Mouse (Mus musculus) spleen, postnatal 36 days (tissue): ENCODE measurements around the gene Olr1.
"Not testable (repeated sequence)": the region's sequence is repeated elsewhere in the genome, so short reads cannot be mapped to it uniquely, and the experiment has no call there.

Source experiments
- DNase-seq, 2 experiments: peaks; one replicate each; pipeline ENCODE4 v3.0.0; 2022; ENCODE audit warnings: low spot score in 2 of 2, mixed read lengths in 1 of 2

The Olr1 gene

DNA sequence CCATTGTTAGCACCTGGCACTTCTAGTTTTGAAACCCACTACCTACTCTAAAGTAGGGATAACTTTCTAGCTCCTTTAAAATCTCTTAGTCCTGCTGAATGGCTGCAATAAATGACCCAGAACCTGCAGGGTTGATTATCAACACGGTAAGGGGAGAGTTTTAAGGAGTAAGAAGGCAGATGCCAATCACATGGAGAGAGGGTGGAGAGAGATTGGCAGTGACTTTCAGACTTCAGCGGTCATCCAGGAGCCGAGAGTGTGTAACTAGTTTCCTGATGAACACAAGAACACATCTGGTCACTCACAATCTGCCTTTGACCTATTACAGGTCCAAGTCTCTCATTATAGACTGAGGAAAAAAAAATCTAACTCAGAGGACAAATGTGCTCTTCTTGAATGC lies 5.4 kb upstream of the Olr1 start, which contains the start of gene Tmem52b:
Tmem52b (plus strand) TSS at position 189 of the 400 bp plus-strand sequence.
- no peak for DNase-seq

DNA sequence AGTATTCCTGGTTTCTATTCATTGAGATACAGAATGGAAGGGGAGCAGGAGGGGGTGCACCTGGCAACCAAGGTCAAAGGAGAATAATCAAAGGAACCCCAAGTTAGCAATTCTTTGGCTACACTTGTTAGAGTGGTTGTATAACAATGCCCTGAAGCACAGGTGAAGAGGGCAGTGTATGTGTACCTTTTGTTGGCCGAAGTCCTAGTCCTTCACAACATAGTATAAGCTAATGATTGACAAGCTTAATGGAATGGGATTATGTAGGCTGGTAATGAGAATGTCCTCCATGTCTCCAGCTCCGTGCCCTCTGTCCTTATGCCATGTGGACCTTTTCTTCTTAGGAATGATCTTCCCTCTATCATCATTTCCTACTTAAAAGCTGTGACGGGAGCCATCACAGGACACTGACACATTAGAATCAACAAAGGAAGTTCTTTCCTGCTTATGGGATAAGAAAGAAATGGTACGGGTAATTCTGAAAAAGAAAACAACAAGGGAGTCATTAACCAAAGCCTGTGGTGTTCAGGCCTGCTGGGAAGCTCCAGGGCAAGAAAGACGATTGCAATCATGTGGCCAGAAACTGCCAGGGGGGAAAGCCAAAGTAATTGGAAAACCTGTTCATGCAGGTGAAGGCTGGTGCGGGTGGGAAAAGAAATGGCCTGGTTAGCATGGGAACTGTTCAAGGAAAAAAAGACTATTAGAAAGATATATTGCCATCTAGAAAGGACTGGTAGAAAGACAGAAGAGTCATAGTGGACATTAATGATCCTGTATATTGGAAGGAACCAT lies 3.4 kb upstream of the Olr1 start:
- no peak for DNase-seq

DNA sequence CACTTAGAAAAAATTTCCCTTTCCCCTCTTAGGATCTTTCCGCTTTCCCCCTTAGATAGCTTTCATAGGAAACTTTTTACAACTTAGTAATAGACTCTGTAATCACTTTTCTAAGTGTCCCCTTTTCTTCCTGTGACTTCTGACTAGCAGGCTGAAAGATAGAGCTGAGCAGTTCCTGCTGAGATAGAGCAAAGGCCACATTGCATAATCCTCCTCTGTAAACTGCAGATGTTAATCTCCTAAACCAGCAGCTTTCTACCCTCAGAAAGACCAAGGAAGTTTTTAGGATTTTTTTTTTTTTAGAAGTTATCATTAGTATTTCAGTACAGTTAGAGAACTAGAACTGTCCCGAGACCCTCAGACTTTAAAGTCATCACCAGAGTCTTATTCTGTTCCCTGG lies 3.5 kb downstream of the Olr1 start:
- DNase-seq = no peak

DNA sequence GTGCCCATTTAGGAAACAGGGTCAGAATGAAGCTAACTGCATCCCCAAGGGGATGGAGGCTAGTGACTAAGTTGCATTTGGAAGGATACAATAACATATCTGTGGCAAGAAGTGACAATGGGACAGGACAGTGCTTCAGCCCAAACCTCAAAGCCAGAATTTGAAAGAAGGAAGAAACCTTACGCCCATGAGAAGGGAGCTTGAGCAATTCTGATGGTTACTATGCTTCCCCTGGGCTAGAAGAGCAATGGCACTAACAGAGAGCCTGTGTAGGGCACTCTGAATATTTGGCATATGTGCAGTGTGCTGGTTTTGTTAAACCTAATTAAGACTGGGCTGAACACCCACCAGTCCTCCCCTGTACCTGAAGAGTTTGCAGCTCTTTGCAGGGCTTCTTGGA lies 7.4 kb downstream of the Olr1 start:
- not testable (repeated sequence) for DNase-seq

DNA sequence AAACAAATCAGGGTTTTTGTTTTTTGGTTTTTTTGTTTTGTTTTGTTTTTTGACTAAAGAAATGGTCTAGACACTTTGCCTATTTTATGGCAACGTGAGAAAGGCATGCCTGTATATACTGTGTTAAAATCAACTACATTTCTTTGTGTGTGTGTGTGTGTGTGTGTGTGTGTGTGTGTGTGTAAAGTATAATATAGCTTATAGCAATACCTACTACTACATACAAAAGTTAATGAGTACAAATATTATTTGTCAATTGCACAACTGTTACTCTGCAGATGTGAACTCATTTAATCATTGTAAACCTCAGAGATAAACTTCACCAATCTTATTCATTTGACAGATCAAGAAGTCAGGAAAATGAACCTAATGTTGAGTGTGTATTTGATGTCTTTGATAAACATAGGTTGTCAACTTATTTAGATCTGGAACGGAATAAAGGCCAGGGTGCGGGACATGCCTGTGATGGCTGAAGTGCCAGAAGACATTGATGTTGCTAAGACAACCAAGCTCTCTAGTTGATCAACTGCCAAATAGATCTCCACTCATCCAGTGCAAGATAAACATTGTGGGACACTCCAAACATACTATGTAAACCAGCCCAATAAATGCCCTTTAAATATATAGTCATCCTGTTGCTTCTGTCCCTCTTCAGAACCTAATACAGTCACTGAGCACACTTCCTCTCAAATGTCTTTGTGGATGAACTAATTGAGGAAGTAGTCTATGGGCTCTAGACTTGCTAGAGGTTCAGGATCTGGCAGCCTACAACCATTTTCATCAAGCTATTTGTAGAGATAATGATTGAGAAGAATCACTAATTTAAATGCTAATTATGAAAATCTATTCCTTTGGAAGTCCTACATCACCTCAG lies 9.4 kb downstream of the Olr1 start:
- no peak for DNase-seq

DNA sequence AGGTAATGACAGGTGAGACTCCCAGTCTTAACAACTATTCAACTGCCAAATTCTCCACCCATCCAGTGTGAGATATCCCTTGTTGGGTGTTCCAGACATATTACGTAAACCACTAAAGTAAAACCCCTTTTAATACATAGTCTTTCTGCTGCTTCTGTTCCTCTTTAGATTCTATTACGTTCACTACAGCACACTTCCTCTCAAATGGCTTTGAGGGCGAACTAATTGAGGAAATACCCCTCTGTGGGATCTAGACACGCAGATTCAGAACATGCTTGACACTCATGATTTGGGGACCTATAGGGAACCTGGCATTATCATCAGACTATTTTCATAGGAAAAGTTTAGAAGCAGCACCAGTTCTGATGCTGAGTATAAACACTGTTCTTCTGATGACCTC lies 12.0 kb downstream of the Olr1 start:
- no peak for DNase-seq

DNA sequence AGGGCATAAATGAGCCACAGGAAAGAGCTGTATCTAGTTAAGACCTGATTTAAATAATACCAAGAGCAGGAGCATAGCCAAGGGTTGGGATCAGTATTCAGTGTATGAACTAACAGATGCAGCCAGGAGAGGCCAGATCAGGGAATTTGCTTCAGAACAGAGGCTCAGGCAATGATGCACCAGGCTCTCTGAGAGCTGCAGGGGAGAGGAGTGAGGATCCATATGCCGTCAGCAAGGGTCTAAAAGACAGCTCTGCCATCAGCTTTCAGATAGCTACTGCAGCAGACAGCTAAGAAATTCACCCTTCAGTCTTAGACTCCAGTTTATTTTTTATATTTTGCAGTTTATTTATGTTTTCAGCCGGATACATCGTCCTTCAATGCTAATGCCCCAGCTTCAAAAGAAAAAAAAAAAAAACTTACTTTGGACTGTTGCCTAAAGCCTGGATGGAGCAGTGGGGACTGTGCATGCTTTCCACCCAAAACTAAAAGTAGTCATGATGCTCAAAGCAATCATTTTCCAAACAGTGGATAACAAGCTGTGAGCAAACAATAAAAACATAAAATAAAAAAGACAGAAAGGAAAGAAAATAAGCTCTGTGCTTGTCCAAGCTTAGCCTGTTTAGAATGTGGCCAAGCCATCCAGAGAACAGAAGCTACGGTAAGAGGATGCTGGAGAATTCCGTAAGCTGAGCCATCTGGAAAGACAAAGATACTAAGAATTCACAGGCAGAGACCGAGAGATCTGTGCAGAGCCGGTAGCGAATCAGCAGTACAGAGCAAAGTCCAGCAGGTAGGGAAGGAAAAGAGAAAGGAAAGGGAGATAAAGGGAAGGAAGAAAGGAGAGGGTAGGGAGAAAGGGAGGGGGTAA lies 26.6 kb downstream of the Olr1 start:
- no peak for DNase-seq

DNA sequence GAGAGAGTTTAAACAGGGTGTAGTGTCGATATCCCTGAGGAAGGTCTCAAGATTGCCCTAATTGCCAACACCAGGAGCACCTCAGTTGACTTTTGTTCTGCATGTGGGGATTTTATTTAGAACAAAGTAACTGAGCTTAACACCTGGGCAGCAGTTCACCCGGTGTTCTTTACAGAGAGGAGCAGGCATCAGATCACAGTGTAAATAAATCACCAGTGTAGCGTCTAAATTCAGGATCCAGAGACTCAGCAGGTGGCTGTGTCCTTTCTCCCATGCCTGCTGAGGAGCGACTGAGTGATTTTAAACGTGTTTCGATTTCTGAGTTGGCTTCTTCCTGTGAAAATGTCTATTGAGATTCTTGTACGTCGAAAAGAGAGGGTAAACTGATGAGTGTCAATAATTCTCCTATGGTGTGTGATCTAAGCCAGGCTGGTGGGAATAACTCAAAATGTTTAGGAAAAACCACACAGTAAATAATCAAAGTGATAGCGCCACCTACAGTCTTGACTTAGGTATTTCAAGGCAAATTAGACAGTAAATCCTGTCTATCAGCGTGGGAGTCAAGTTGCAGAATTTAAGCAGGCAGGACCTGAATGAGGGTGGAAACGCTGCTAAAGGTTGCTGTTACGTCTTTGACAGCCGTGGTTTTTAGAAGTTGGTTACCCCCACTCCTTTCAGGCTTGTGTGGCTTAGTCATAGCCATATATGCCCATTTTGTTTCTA lies 30.4 kb downstream of the Olr1 start:
- DNase-seq = peak in 1 of 2 experiments; percentile 11

DNA sequence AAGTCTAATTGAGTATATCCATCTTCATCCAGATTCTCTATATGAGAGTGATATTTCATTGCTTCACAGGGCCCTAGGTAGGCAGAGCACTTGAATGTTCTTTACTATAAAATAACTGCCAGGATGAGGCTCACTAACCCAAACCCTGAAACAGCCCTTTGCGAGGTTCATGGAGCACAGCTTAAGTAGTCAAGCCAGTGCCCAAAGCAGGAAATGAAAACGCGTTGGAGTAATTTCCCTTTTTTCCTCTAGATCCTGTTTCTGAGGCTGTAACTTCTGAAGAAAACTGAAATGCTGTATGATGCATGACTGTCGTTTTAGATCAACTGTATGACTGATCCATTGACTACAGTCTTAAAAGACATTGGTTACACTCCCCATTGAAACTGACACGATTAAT lies 34.3 kb downstream of the Olr1 start:
- DNase-seq = no peak

DNA sequence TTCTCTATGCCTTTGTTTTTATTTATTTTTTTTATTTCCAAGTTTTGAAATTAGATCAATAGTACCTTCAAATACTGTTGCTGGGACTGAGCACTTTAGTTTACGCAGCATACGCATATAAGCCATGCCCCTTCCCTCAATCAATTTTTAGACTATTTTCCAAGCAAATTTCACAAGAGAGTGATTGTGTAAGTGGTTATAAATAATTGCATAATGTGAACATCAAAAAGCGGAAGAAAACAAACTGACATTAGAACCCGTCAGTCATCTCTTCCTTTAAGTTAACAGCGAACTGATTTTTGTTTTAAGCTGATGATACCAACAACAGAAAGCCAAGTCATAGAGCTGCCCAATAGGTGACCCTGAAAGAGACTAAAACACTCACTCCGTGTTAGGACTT lies 35.6 kb downstream of the Olr1 start:
- DNase-seq = no peak

DNA sequence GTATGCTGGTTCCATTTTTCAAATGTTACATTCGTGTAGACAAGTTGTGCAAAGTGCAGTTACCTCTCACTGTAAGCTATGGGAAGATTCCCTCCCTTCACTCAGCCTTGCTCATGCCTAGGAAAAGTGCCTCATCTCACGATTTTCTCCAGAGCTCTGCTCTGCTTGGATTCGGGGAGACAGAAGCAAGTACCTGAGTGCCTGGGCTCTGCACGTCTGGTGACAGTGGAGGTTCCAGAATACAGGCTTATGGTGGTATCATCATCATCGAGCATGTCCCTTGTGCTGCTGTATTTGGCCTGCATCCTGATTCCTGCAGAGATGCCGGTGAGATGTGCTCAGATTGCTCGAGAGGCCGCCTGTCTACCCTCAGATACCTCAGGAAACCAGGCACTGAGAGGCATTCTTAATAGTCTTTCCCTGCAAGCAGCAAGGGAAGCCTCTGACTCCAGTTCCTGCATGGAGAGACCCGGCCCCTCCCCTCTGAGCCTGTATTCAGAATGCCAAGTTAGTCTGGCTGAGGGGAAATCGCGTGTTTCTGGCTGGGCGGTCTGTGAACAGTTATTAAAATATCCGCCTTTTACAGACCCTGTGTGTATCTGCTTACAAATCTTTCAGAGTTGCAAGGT lies 55.4 kb downstream of the Olr1 start, which contains the start of gene Clec1a:
Clec1a (minus strand) TSS at position 590 of the 629 bp plus-strand sequence.
- DNase-seq = no peak

DNA sequence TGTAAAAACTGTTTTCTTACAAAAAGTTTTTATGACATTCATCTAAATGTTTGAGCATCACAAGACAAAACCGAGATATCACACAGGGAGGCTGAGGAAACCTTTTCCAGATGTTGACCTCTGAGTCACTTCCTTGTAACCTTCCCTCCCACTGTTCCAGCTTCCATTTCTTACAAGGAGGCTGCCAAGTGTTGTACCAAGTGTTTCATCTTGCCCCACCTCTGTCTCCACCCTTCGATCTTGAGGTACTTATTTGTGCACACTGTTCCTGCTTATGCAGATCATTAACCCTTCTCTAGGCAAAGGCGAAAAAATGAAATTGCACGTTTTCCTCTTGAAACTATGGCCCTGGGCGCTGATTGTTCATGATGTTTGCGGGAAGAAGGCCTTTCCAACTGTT lies 57.2 kb downstream of the Olr1 start:
- no peak for DNase-seq

DNA sequence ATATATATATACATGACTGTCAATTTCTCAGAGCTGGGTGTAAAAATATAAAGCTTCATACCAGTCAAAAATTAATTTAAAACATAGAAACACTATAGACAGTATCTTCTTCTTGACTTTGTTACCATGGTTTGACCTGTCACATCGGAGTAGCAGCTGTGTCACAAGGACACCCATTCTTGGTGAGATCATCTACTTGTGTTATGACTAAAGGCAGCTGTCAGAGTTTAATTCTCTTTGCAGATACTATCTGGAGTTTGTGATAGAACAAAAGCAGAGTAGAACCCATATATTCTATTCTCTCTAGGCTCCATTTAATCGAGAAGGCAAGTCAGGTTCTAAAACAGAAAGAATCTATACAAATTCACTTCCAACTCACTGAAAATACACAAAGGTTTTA lies 68.9 kb downstream of the Olr1 start:
- no peak for DNase-seq

DNA sequence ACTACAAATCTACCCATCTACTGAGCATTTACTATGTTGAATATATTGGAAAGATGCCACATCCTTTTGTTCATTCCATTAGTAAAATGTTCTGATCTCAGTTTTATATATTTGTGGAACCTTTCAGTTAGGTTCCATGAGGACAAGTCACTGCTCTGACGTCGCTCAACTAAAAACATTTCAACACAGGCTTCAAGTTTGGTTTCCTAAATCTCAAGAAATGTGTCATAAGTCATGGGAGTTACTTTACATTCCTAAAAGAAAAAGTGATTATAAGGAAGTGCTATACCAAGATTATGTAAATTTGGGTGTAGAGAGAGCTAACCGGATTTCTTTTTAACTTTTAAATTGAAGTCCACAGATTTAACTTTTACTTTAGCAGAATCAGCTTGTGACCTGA lies 70.9 kb downstream of the Olr1 start:
- DNase-seq = no peak
